Mouse (Mus musculus) WW6 (cell line): ENCODE data around the gene Ptpn20.

Experiments
- DNase-seq: peaks from one replicate; pipeline ENCODE4 v3.0.0-alpha.2; 2013; ENCODE audit warnings: low read depth, low spot score

The Ptpn20 gene

DNA sequence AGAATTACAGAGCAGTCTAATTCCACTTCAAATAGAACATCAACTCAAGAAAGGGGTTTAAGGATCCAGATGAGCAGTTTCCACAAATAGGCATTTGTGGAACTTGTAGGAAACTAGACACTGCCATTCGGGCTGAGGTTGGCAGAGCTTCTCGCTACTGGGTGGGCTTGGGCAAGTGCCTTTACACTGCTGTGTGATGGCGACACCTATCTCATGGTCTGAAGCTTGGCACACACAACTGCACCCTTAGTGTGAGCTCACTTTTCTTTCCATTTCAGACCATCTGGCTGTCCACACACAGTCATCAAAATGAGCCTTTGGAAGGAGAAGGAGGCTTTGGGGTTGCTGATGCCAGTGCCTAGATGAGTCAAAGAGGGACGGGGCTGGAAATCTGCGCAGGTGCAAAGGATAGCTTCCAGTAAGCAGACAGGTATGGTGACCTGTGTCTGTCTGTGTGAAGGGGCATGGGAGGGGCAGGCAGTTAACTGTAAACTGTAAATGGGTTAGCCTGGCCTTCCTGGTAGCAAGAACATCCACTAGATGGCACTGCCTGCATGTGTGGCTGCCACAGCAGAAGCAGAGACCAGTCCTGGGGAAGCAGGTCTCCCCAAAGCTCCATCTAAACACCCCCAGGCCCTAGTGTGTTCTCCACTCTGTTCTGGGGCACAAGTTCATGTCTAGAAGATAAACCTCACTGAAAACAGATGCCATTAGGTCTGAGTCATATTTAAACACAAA lies 84.5 kb downstream of the Ptpn20 start:
- peak; percentile 7 for DNase-seq

DNA sequence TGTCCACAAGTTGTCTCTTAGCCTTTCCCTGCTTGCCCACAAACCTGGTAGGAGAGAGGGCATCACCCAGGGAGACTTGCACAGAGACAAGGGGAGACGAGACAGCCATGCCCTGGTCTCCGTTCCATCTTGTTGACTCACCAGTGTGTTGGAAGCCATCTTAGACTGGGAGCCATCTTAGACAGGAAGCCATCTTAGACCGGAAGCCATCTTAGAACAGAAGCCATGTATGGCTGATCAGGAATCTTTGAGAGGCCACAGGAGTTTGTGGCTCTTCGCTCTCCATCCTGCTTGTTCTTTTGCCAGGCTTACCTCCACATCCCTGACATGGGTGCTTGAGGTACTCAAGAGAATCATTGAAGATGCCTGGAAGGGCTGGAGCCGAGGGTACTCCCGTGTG lies 89.0 kb downstream of the Ptpn20 start:
- DNase-seq = no peak

DNA sequence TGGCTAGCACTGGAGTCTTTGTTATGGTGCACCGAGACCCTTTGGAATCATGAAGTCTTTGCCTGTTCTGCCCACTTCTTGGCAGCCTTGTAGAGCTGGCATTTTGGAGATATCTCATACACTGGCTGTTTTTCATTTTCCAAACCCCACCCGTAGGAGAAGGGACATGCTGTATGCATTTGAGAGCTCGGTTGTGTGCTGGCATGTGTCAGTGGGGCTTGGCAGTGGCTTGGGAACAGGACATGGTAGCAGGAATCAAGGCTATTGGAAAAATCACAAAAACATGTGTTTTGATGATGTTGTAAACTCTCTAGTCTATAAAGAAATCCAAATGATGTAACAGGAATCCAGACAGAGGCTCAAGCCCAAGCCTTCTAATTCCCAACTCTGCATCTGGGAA lies 89.7 kb downstream of the Ptpn20 start:
- DNase-seq = no peak

DNA sequence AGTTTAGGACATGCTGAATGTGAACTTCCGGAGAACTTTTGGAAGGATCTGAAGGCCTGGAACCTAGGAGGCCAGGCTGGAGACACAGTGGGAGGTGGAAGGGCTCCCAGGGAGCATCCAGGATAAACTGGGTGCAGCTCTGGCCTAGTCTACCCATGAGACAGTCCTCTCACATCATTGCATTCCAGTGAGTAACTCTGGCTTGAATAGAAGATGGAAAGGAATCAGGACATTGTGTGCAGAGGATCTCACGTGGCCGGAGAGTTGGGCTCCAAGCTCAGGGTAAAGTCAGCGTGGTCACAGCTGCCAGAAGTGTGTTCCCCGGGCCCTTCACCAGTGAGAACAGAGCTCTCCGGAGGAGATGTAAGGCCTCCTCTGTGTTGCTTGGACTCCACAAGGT lies 91.6 kb downstream of the Ptpn20 start:
- no peak for DNase-seq

DNA sequence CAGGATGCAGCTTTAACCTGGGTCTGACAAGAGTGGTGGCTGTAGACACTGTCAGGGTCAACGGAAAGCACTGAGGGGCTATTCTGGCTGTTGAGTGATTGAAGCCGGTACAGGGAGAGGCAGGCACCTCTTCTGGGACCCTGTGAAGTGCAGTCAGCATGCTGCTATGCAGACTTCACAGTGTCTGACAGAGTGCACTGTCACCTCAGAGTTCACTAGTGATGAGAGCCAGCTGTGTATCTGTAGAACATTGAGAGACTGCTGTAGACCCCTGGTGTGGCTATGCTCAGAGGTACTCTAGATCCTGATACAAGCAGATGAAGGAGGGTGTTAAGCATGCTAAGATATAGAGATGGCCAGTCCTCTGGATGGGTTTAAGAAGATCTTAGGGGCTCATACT lies 93.8 kb downstream of the Ptpn20 start:
- no peak for DNase-seq

DNA sequence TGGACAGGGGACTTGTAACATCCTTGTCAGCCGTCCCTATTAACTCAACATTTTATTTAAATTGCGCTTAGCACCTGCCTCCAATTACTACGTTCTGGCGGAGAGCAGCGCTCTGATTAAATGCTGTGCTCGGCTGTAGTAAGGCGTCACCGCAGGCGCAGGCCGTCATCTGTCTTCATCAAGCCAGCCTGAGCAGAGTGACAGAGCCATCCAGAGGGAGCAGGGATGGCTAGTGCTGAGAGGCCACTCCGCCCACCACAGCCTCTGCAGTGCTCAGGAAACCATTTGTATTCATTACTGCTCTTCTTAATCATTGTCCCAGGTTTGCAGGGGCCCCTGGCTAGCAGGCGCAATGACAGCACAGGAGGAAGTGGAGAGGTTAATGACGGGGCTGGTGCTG lies 94.7 kb downstream of the Ptpn20 start:
- no peak for DNase-seq

DNA sequence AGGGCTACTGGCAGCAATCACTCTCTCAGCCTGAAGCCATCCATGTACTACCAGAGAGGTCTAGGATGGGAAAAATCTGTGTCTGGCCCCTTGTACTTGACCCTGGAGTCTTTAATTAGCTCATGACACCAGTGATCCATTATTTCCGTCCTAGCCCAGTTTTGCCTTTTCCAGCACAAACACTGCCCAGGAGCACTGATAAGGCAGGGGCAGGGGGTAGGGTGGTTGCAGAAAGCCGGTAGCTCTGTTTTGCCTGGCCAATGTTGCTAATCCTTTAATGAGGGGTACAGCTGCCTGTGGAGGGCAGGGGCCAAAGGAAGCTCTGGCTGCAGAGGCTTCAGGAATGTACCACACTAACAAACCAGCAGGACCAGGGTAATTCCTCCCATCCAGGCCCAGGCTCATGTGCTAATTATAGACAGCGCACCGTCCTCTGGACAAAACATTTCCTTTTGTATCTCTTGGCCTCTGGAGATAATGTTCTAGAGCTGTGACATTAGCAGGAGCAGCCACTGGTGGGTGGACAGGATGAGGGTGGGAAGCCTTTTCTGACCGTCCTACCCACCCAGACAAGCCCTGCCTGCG lies 98.5 kb downstream of the Ptpn20 start:
- DNase-seq = no peak

DNA sequence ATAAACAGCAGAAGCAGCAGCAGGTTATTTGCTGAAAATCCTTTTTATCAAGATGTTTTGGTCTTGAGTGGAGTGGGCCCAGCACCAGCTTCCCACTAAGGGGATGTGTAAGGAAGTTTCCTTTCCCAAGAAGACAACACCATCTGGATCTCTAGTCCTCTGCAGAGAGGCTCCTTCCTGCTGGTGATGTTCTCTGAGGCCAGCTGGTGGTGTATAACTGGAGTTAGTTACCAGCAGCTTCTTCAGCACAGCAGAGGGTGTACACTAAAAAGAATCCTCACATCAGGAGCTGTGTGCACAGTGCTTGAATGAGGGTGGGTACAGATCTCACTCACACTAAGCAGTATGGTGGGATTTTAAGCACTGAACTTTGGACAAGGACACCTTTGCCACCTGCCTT lies 100.0 kb downstream of the Ptpn20 start:
- DNase-seq = no peak
